Mouse (Mus musculus) testis, adult 2 months (tissue): ENCODE results near the gene Gm20532. TPM values are rescaled to one million over a fixed set of nuclear protein-coding genes. Genes with fewer than 3 reads are reported as not detected.

Source experiments
- H3K27ac ChIP-seq: fragments of 200-500 bp; 2 replicates; pipeline ENCODE4 v1.5.1; 2012; ENCODE audit warnings: low read depth, low read length; ENCODE audit not compliant: control insufficient read depth, insufficient read depth
- H3K27me3 ChIP-seq: fragments of 200-500 bp; 2 replicates; pipeline ENCODE4 v1.6.1; 2012; ENCODE audit warnings: mild to moderate bottlenecking, low read length, moderate library complexity; ENCODE audit not compliant: control insufficient read depth, insufficient read depth
- H3K36me3 ChIP-seq: fragments of 200-500 bp; 2 replicates; pipeline ENCODE4 v1.6.1; 2012; ENCODE audit warnings: mild to moderate bottlenecking, low read length; ENCODE audit not compliant: control insufficient read depth, insufficient read depth
- H3K4me1 ChIP-seq: fragments of 200-500 bp; 2 replicates; pipeline ENCODE4 v1.6.1; 2012; ENCODE audit warnings: low read length; ENCODE audit not compliant: control insufficient read depth, insufficient read depth
- H3K4me3 ChIP-seq: fragments of 200-500 bp; 2 replicates; pipeline ENCODE4 v1.5.1; 2012; ENCODE audit warnings: low read depth, mild to moderate bottlenecking, low read length, moderate library complexity, mixed read lengths; ENCODE audit not compliant: control insufficient read depth
- CTCF ChIP-seq: fragments of 200-500 bp; IDR thresholded peaks from 2 replicates; pipeline ENCODE4 v1.5.1; 2012; ENCODE audit warnings: low read depth, mild to moderate bottlenecking, inconsistent platforms, low read length, moderate library complexity; ENCODE audit not compliant: control insufficient read depth, insufficient read depth, insufficient replicate concordance
- POLR2A ChIP-seq: fragments of 200-500 bp; IDR thresholded peaks from 2 replicates; pipeline ENCODE4 v1.6.1; 2012; ENCODE audit warnings: low read depth, mild to moderate bottlenecking, inconsistent platforms, low read length, moderate library complexity; ENCODE audit not compliant: control insufficient read depth
- polyA plus RNA-seq: library from polyadenylated mRNA; depleted of rRNA; stranded (reverse); fragments of >200 nt; gene quantifications from 2 replicates; pipeline ENCODE4 v1.2.3, GENCODE M21; 2012

Gene Gm20532
- polyA plus RNA-seq, 1 experiment: not detected

DNA sequence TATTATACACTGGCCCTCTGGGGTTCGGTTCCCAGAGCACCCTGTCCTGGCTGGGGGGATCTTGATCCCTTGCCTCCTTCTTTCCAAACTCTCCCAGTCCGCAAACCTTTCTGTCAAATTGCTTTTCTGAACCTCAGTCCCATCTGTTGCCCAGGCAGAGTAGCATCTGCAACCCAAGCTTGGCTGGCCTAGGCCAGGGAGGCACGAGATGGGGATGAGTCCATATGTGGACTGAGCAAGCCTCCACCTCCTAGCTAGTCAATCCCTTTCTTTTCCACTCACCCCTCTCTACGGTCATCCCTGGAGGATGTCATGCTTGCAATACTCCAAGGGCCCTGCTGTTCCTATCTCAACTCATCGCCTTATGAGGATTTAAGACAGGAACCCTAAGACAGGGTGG lies 16.2 kb downstream of the Gm20532 start:
- H3K4me3 ChIP-seq: peak overlapping the region; percentile 70; the same call in 1 of the 2 replicates
- H3K27me3 ChIP-seq: peaks cover 2% of the 10 kb centered on the region; the same call in 1 of the 2 replicates
- TF ChIP-seq POLR2A (no peak), CTCF (no peak)
- no peaks in the 10 kb centered on the region for H3K36me3 ChIP-seq
- no peak overlapping the region for H3K27ac ChIP-seq
- peaks cover 3% of the 10 kb centered on the region; the same call in 1 of the 2 replicates for H3K4me1 ChIP-seq

- peak overlapping the region; percentile 70 for H3K4me3 ChIP-seq
- peaks cover 3% of the 10 kb centered on the region; the same call in 1 of the 2 replicates for H3K4me1 ChIP-seq
- H3K27ac ChIP-seq: no peak overlapping the region
- H3K36me3 ChIP-seq: no peaks in the 10 kb centered on the region
- no peak for TF ChIP-seq POLR2A
- TF ChIP-seq CTCF: no peak
- peaks cover 2% of the 10 kb centered on the region; the same call in 1 of the 2 replicates for H3K27me3 ChIP-seq
Measured at GRCm38 (mm10) chr2:26603159-26603558, 16.7 kb downstream of the Gm20532 start.

DNA sequence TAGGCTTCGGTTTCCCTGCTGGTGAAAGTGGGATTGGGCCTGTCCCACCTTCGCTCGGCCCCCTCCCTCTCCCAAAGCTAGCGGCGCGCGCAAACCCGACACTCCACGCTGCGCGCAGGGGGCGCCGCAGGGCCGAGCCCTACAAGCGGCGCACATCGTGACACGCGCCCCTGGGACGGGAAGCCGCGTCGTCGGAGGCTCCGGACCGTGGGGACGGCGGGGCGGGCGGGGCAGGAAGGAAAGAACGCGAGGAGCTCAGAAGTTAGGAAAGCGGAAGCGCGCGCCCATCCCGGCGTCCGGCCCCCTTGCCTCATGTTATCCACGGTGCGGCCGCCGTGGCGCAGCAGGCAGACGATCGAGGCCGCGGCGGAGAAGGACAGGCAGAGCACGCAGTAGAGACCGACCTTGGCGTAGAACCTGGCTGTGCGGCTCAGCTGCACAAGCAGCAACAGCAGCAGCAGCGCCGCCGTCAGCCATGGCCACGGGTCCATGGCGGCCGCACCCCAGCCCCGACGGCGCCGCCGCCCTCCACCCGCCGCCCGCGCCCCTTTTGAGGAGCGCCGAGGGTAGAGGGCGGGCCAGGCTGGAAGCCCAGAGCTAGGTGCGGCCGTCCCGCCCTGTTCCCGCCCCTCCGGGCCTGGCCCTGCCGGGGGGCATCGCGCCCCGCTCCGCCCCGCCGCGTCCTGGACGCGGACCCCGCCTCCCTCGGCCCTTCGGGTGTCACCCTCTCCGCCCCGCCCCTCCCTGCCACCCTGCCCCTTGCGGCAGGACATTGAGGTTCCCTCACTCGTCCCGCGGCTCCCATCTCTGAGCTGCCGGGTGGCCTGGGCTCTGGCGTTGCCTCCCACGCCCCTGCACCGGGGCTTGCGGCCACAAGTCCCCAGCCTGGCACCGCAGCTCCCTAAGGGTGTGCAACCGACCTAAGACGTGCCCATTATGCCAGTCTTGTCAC lies 17.6 kb downstream of the Gm20532 start, which contains the start of gene Agpat2:
Gene Agpat2 (minus strand): TSS at position 698 of the 952 bp plus-strand sequence.
- TF ChIP-seq CTCF (no peak), POLR2A (peak; percentile 33; the same call in 1 of the 2 replicates)
- H3K27me3 ChIP-seq: peaks cover 2% of the 10 kb centered on the region; the same call in 1 of the 2 replicates
- H3K4me3 ChIP-seq: peak within 1 kb of the TSS; percentile 70

GRCm38 (mm10) chr2:26605331-26605730 lies 18.9 kb downstream of the Gm20532 start:
- Histone ChIP-seq H3K4me1 (peaks cover 3% of the 10 kb centered on the region; the same call in 1 of the 2 replicates), H3K36me3 (no peaks in the 10 kb centered on the region)
- TF ChIP-seq POLR2A (no peak), CTCF (no peak)

More for the DNA sequence above, 17.6 kb downstream of the Gm20532 start, which contains the start of gene Agpat2:
- Histone ChIP-seq H3K36me3 (no peaks in the 10 kb centered on the region), H3K27ac (no peak within 1 kb of the TSS), H3K4me1 (peaks cover 3% of the 10 kb centered on the region; the same call in 1 of the 2 replicates)

GRCm38 (mm10) chr2:26606579-26606978 lies 20.1 kb downstream of the Gm20532 start:
- no peak for TF ChIP-seq CTCF
- no peak for TF ChIP-seq POLR2A
- Histone ChIP-seq H3K27me3 (peaks cover 2% of the 10 kb centered on the region; the same call in 1 of the 2 replicates), H3K27ac (no peak overlapping the region)

More at GRCm38 (mm10) chr2:26605331-26605730, 18.9 kb downstream of the Gm20532 start:
- H3K27me3 ChIP-seq: peaks cover 2% of the 10 kb centered on the region; the same call in 1 of the 2 replicates
- H3K4me3 ChIP-seq: peak overlapping the region; percentile 67
- no peak overlapping the region for H3K27ac ChIP-seq

GRCm38 (mm10) chr2:26607056-26607910 lies 20.8 kb downstream of the Gm20532 start:
- H3K27ac ChIP-seq: no peak overlapping the region
- no peaks in the 10 kb centered on the region for H3K36me3 ChIP-seq
- H3K4me1 ChIP-seq: peaks cover 3% of the 10 kb centered on the region; the same call in 1 of the 2 replicates
- TF ChIP-seq CTCF (no peak), POLR2A (no peak)
- peaks cover 2% of the 10 kb centered on the region; the same call in 1 of the 2 replicates for H3K27me3 ChIP-seq
- no peak overlapping the region for H3K4me3 ChIP-seq

More at GRCm38 (mm10) chr2:26606579-26606978, 20.1 kb downstream of the Gm20532 start:
- peaks cover 3% of the 10 kb centered on the region; the same call in 1 of the 2 replicates for H3K4me1 ChIP-seq
- H3K36me3 ChIP-seq: no peaks in the 10 kb centered on the region
- no peak overlapping the region for H3K4me3 ChIP-seq

DNA sequence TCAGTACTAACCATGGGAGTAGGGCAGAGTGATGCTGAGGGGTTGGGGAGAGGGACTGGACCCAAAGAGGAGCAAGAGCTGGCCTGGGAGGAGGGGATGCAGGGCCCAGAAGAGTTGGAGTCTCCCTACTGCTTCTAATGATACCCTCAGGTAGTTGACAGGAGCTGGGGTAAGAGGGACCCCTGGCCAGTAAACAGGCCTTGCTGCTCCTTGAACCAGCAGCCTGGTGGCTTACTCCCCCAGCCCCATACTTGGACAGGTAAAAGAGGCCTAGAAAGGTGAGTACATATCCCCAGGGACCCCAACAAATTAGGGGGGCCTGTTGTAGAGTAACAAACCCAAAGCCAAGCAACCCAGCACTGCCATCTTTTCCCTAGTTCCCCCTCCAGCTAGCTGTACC lies 22.3 kb downstream of the Gm20532 start:
- Histone ChIP-seq H3K4me1 (peaks cover 3% of the 10 kb centered on the region; the same call in 1 of the 2 replicates), H3K36me3 (no peaks in the 10 kb centered on the region), H3K4me3 (no peak overlapping the region), H3K27ac (no peak overlapping the region), H3K27me3 (peaks cover 2% of the 10 kb centered on the region; the same call in 1 of the 2 replicates)
- no peak for TF ChIP-seq POLR2A
- TF ChIP-seq CTCF: no peak
